In genomic region chr13:58534861-58535260, GRCm38 (mm10) we compare ENCODE assay signal across 12 mouse cellular contexts.
"Had no signal": no experiment of that assay in that cellular context is flagged by ENCODE, and none has a peak within 500 bp of the region (broad histone marks: within the 10 kb centered on the region; RNA-seq: fewer than 3 reads in every experiment).

No protein-coding gene starts in this region.

- H3K4me3 ChIP-seq: limb, embryonic 15.5 days; lung, embryonic 15.5 days; midbrain, embryonic 13.5 days; neural tube, embryonic 15.5 days had no signal

- H3K9ac ChIP-seq: limb, embryonic 15.5 days; lung, embryonic 15.5 days; midbrain, embryonic 13.5 days; neural tube, embryonic 15.5 days had no signal

- H3K36me3 ChIP-seq: limb, embryonic 15.5 days; lung, embryonic 15.5 days; midbrain, embryonic 13.5 days; neural tube, embryonic 15.5 days had no signal

- DNase-seq: kidney, adult 8-10 months; kidney, postnatal 25 days; lung, postnatal 36 days; right cerebral cortex, adult 18-20 months; right cerebral cortex, postnatal 4 days; spleen, adult 18-20 months; thymus, adult 18-20 months; thymus, postnatal 14 days had no signal

- H3K4me1 ChIP-seq: limb, embryonic 15.5 days; lung, embryonic 15.5 days; midbrain, embryonic 13.5 days; neural tube, embryonic 15.5 days had no signal

- H3K4me2 ChIP-seq: limb, embryonic 15.5 days; lung, embryonic 15.5 days; midbrain, embryonic 13.5 days; neural tube, embryonic 15.5 days had no signal

- H3K9me3 ChIP-seq: limb, embryonic 15.5 days; lung, embryonic 15.5 days; midbrain, embryonic 13.5 days; neural tube, embryonic 15.5 days had no signal

- H3K27ac ChIP-seq: limb, embryonic 15.5 days; lung, embryonic 15.5 days; midbrain, embryonic 13.5 days; neural tube, embryonic 15.5 days had no signal

- H3K27me3 ChIP-seq: limb, embryonic 15.5 days; lung, embryonic 15.5 days; midbrain, embryonic 13.5 days; neural tube, embryonic 15.5 days had no signal

- ATAC-seq: midbrain, embryonic 13.5 days had no signal
